Mouse (Mus musculus) forebrain, embryonic 11.5 days (tissue): ENCODE results near the gene Pfdn6. TPM values are rescaled to one million over a fixed set of nuclear protein-coding genes. Genes with fewer than 3 reads are reported as not detected.
A peak's percentile ranks its signal among the peaks of the same experiment; 100 is the strongest.
"Not testable (repeated sequence)": the region's sequence is repeated elsewhere in the genome, so short reads cannot be mapped to it uniquely, and the experiment has no call there.

Experiments used
- ATAC-seq: fragments of 200-750 bp; cut with Nextera tagmentation; replicated peaks from 2 replicates; pipeline ENCODE4 v1.8.0; 2017; ENCODE audit warnings: moderate TSS enrichment; ENCODE audit not compliant: low FRiP score
- DNase-seq: peaks from one replicate; pipeline ENCODE4 v3.0.0-alpha.2; 2017; ENCODE audit warnings: low spot score
- H3K27ac ChIP-seq: fragments of 300-500 bp; sonication (generic); 2 replicates; pipeline ENCODE4 v1.5.1; 2014; ENCODE audit warnings: low read depth, low read length
- H3K27me3 ChIP-seq: fragments of 300-500 bp; sonication (generic); 2 replicates; pipeline ENCODE4 v1.6.1; 2014; ENCODE audit warnings: mild to moderate bottlenecking, low read length, mixed read lengths; ENCODE audit not compliant: control insufficient read depth, insufficient read depth
- H3K36me3 ChIP-seq: fragments of 300-500 bp; sonication (generic); 2 replicates; pipeline ENCODE4 v1.6.1; 2014; ENCODE audit warnings: mild to moderate bottlenecking, low read length, moderate library complexity, mixed read lengths; ENCODE audit not compliant: control insufficient read depth, insufficient read depth
- H3K4me1 ChIP-seq: fragments of 300-500 bp; sonication (generic); replicated peaks from 2 replicates; pipeline ENCODE4 v1.6.1; 2014; ENCODE audit warnings: low read length, mixed read lengths; ENCODE audit not compliant: control insufficient read depth, insufficient read depth
- H3K4me2 ChIP-seq: fragments of 300-500 bp; sonication (generic); 2 replicates; pipeline ENCODE4 v1.6.1; 2014; ENCODE audit warnings: low read depth, mild to moderate bottlenecking, low read length, moderate library complexity, mixed read lengths; ENCODE audit not compliant: severe bottlenecking
- H3K4me3 ChIP-seq: fragments of 300-500 bp; sonication (generic); 2 replicates; pipeline ENCODE4 v1.5.1; 2014; ENCODE audit warnings: low read depth, low read length
- H3K9ac ChIP-seq: fragments of 300-500 bp; sonication (generic); 2 replicates; pipeline ENCODE4 v1.6.1; 2014; ENCODE audit warnings: low read length
- H3K9me3 ChIP-seq: fragments of 300-500 bp; sonication (generic); 2 replicates; pipeline ENCODE4 v1.6.1; 2016; ENCODE audit warnings: low read length, mixed read lengths; ENCODE audit not compliant: control insufficient read depth
- WGBS: fragments of 180-500 bp; shearing (Covaris S2); extraction: QIAGEN DNeasy Blood & Tissue Kit; methylation state at CpG from one replicate; pipeline ENCODE4 v1.1.7; 2014; 5-methylcytosine and 5-hydroxymethylcytosine counted together
- polyA plus RNA-seq: library from polyadenylated mRNA; unstranded; fragments of >200 nt; fragmentation: Nextera tagmentation; extraction: Ambion mirVana; gene quantifications from 2 replicates; pipeline ENCODE4 v1.2.1, GENCODE M21; 2014

Gene Pfdn6
- polyA plus RNA-seq, 1 experiment from 2014 or later: 214 TPM

DNA sequence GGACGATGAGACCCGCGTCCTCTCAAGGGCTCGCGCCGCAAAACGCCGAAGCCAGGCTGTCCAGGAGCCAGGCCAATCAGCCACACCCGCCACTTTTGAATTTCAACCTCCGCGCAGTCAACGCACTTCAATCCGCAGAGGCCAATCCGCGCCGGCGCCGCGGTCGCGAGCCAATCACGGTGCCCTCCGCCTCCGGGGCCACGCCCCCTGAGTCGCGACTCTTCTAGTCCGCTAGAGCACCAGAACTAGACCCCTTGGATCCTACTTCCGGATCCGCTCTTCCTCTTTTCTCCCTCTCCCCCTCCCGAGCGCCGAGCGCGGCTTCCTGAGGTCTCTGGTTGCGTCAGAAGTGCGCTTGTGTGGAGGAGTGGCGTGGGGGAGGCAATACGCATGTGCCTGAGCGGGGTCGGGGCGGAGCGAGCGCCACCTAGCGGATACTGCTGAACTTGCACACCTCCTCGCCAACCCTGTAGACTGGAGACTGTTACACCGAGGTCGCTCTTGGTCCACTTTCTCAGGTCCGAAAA, 49.5 kb downstream of the Pfdn6 start, which contains the start of gene Kifc1:
Gene Kifc1 (minus strand): TSS at position 129 of the 527 bp plus-strand sequence.
- Histone ChIP-seq H3K27me3 (no peaks in the 10 kb centered on the region), H3K9ac (peak within 1 kb of the TSS; percentile 66), H3K27ac (0 out of 2 replicates have a peak within 1 kb of the TSS, but pooled peaks have one; percentile 18), H3K4me2 (peak within 1 kb of the TSS; percentile 68), H3K4me3 (peak within 1 kb of the TSS; percentile 59), H3K4me1 (peaks cover 8% of the 10 kb centered on the region; the same call in 1 of the 2 replicates), H3K9me3 (no peaks in the 10 kb centered on the region), H3K36me3 (peaks cover 6% of the 10 kb centered on the region; the same call in 1 of the 2 replicates)
- under 1% methylated on average over 49 of the region's 49 CpGs for WGBS
- DNase-seq (peak; percentile 99), ATAC-seq (peak; percentile 98)

DNA sequence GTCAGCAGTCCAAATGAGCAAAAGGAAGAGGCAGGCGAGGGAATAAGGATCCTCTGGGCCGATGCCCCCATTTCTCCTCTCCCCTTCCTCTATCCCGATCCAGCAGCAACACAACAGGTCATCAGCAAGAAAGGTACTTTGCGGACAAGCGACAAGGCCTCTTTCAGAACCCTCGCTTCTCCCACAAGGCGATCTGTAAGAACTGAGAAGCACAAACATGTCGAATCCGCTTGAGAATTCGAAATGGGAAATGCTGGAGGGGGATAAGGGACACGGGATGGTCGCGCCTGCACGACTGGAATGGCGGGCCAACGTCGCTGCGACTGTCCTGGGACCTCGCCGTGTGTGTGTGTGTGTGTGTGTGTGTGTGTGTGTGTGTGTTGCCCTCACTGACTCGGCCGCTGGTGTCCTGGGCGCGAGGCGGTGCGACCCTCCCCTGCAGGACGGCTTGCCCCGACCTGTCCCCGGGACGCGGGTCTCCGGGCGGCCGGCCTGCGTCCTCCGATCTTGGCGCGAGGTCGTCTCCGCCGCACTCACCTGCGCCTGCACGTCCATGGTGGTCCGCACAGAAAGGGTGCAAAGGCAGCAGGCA, 50.1 kb downstream of the Pfdn6 start:
- not testable (repeated sequence) for H3K4me1 ChIP-seq, H3K27me3 ChIP-seq, ATAC-seq, H3K36me3 ChIP-seq, DNase-seq, H3K9me3 ChIP-seq
- WGBS: under 1% methylated on average over 43 of the region's 44 CpGs
- Histone ChIP-seq H3K4me2 (peak overlapping the region; percentile 68), H3K9ac (peak overlapping the region; percentile 66), H3K4me3 (peak overlapping the region; percentile 59), H3K27ac (0 out of 2 replicates have a peak overlapping the region, but pooled peaks have one; percentile 18)

Other genes with a start within 250 kb of the Pfdn6 start
- gene March2, start 221.7 kb downstream of the Pfdn6 start, polyA plus RNA-seq: 39.3 and 40.1 TPM in 2 replicates
- 330 and 338 TPM in 2 replicates for gene Rab11b, start 179.8 kb downstream of the Pfdn6 start, polyA plus RNA-seq
- 16.6 and 20.9 TPM in 2 replicates for gene Angptl4, start 158.5 kb downstream of the Pfdn6 start, polyA plus RNA-seq
- gene Kank3, start 129.8 kb downstream of the Pfdn6 start, polyA plus RNA-seq: 30.4 and 31.1 TPM in 2 replicates
- gene Rps28, start 115.8 kb downstream of the Pfdn6 start, polyA plus RNA-seq: 758 and 759 TPM in 2 replicates
- gene Ndufa7, start 115.8 kb downstream of the Pfdn6 start, polyA plus RNA-seq: 374 and 400 TPM in 2 replicates
- gene Cd320, start 97.3 kb downstream of the Pfdn6 start, polyA plus RNA-seq: 62.9 and 74.6 TPM in 2 replicates
- gene Gm7029, start 66.5 kb downstream of the Pfdn6 start, polyA plus RNA-seq: not detected in 2 replicates
- gene Kifc1, start 49.7 kb downstream of the Pfdn6 start, polyA plus RNA-seq: 16.0 and 20.4 TPM in 2 replicates
- gene Platr17, start 35.2 kb downstream of the Pfdn6 start, polyA plus RNA-seq: 0.24 TPM in 1 of 2 replicates, not detected in the other
- 68.2 and 73.8 TPM in 2 replicates for gene Daxx, start 30.9 kb downstream of the Pfdn6 start, polyA plus RNA-seq
- 13.9 and 15.5 TPM in 2 replicates for gene Tapbp, start 24.4 kb downstream of the Pfdn6 start, polyA plus RNA-seq
- 13.0 and 14.9 TPM in 2 replicates for gene Zbtb22, start 24.4 kb downstream of the Pfdn6 start, polyA plus RNA-seq
- 48.0 and 51.5 TPM in 2 replicates for gene Rgl2, start 10.8 kb downstream of the Pfdn6 start, polyA plus RNA-seq
- 42.6 and 47.2 TPM in 2 replicates for gene Wdr46, start 317 bp upstream of the Pfdn6 start, polyA plus RNA-seq
- 4.0 and 4.3 TPM in 2 replicates for gene B3galt4, start 11.1 kb upstream of the Pfdn6 start, polyA plus RNA-seq
- 44.0 and 46.8 TPM in 2 replicates for gene Vps52, start 15.5 kb upstream of the Pfdn6 start, polyA plus RNA-seq
- gene Rps18, start 15.7 kb upstream of the Pfdn6 start, polyA plus RNA-seq: 1,265 and 1,326 TPM in 2 replicates
- gene H2-K1, start 60.0 kb upstream of the Pfdn6 start, polyA plus RNA-seq: 35.7 and 40.1 TPM in 2 replicates
- 7.5 and 8.3 TPM in 2 replicates for gene Ring1, start 84.3 kb upstream of the Pfdn6 start, polyA plus RNA-seq
- 81.7 and 101 TPM in 2 replicates for gene H2-Ke6, start 87.7 kb upstream of the Pfdn6 start, polyA plus RNA-seq
- gene Slc39a7, start 91.3 kb upstream of the Pfdn6 start, polyA plus RNA-seq: 99.6 and 104 TPM in 2 replicates
- 32.8 and 40.3 TPM in 2 replicates for gene Rxrb, start 91.5 kb upstream of the Pfdn6 start, polyA plus RNA-seq
- 1.3 and 1.7 TPM in 2 replicates for gene Col11a2, start 99.1 kb upstream of the Pfdn6 start, polyA plus RNA-seq
- gene H2-Oa, start 152.0 kb upstream of the Pfdn6 start, polyA plus RNA-seq: 0.17 and 0.25 TPM in 2 replicates
- 7.2 and 8.2 TPM in 2 replicates for gene H2-DMa, start 179.2 kb upstream of the Pfdn6 start, polyA plus RNA-seq
- gene Brd2, start 182.3 kb upstream of the Pfdn6 start, polyA plus RNA-seq: 152 and 163 TPM in 2 replicates
- 0.15 TPM in 1 of 2 replicates, not detected in the other for gene H2-DMb2, start 203.0 kb upstream of the Pfdn6 start, polyA plus RNA-seq
- gene H2-DMb1, start 212.7 kb upstream of the Pfdn6 start, polyA plus RNA-seq: 0.15 and 0.87 TPM in 2 replicates
- 1.6 and 1.7 TPM in 2 replicates for gene Tap1, start 247.2 kb upstream of the Pfdn6 start, polyA plus RNA-seq
- gene Psmb9, start 247.4 kb upstream of the Pfdn6 start, polyA plus RNA-seq: 0.99 and 1.6 TPM in 2 replicates